Mouse (Mus musculus) urinary bladder, adult 18-20 months (tissue): ENCODE data around the gene 9530077C05Rik.
"Not testable (repeated sequence)": the region's sequence is repeated elsewhere in the genome, so short reads cannot be mapped to it uniquely, and the experiment has no call there.

Experiments
- DNase-seq, 2 experiments: peaks; one replicate each; pipeline ENCODE4 v3.0.0; 2022; ENCODE audit warnings: low spot score in 2 of 2, mixed read lengths in 2 of 2

9530077C05Rik gene

DNA sequence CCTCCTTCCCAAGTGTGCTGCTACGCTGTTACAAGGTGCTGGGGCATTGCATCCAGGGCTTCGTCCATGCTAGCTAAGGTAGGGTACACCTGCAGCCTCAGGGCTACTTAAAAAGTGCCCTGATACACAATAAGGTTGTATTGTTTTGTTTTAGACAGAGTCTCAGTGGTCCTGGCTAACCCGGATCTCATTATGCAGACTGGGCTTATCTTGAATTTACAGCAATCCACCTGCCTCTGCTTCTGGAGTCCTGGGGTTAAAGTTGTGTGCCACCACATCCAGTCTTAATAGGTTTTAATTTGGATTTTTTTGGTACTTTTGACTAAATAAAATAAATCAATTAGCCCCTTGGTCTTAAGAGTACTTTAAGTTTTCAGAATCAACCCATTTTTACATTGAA, 8.6 kb downstream of the 9530077C05Rik start:
- no peak for DNase-seq

DNA sequence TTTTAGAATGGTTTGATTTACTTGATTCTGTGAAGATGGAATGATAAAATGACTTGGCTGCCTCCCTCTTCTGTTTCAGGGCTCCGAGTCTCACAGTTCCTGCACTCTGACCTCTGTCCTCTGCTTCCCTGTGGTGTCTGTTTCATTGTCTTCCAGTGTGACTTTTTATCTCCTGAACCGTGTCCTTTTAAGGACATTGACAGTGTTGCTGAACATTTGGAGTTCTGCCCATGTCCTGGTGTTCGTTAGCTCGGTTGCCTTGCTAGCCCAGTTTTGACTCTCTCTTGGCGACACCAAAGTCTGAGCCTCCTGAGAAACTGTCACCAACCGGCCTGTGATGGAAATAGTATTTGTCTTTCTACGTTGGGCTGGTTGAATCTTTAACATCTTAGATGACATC, 9.2 kb downstream of the 9530077C05Rik start:
- DNase-seq = no peak

DNA sequence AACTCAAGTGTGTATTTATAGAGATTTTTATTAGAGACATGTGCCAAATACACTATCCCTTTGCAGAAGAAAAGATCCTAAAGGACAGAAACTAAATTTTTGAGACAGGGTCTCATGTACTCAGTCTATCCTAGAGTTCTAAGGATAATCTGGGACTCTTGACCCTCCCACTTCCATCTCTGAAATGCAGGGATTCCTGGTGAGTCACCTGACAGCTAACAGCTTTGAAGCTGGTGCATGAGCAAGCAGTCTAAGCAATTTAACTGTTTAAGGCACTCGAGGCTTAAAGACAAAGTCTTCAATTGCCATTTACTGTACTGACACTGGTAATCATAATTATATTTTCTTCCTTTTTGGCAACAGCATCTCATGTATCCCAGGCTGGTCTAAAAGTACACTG, 11.2 kb downstream of the 9530077C05Rik start:
- DNase-seq = no peak

DNA sequence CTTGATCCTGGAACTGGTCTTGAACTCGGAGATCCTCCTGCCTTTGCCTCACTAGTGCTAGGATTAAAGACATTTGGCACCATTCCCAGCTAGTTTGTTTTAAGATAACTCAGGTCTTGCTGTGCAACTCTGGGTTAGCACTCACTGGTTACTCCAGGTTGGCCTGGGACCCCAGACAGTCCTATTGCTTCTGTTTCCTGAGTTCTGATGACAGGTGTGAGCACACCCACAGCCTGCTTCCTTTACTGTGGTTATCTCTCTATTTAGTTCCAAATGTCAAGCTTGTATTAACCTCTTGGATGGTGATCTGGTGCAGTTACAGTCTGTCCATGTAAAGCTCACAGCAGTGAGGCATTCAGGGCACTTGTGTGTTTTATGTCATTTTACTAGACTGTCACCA, 12.2 kb downstream of the 9530077C05Rik start:
- DNase-seq = no peak

DNA sequence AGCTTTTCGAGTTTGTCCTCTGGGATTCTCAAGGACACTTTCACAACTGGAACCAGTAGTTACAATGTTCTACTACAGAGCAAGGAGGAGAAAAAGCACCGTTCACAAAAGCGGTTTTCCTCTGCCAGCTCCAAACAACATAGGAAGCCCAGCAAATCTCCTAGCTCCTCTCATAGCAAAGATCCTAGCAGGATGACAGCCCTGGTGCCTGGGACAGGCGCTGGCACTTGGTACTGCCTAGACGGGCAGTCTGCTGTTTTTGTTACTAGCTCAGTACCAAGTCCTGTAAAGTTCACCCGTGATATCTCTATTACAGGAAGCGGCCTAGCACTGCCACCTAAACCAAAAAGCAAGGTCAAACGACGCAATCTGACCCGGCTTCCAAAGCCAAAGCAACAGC, 12.9 kb downstream of the 9530077C05Rik start:
- no peak for DNase-seq

DNA sequence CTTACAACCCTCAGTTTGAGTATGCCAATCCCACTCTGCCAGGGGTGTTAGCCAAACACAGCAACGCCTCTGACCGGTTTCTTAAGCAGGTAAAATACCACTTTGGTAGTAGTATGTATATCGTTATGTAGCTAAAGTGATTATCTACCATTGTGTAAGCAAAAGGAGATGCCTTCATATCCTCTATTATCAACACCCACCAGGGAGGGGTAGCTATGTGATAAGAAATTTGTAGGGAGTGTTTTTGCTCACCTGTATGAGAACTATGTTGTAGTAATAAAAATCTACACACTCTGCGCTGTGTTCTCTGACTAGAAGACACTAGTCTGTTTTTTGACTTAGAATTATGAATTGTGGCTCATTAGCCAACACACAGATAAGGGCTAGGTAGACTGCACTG, 13.4 kb downstream of the 9530077C05Rik start:
- DNase-seq = no peak

DNA sequence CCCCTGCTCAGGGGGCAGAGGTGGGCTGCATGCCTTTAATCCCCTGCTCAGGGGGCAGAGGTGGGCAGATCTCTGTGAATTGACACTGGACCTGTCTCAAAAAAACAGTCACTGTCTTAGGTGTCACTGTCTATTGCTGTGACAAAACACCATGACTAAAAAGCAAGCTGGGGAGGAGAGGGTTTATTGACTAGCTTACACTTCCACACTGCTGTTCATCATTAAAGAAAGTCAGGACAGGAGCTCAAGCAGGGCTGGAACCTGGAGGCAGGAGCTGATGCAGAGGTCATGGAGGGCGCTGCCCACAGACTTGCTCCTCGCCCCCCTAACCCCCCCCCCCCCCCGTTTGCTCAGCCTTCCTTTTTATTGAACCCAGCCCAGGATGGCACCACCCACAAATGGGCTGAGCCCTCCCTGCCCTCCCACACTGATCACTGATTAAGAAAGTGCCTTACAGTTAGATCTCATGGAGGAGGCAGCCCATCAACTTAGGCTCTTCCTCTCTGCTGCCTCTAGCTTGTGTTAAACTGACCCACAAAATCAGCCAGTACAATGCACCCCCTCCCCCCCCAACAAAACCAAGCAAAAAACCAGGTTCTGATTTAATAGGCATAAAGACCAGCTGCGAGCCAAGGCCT, 16.8 kb downstream of the 9530077C05Rik start:
- DNase-seq = no peak

DNA sequence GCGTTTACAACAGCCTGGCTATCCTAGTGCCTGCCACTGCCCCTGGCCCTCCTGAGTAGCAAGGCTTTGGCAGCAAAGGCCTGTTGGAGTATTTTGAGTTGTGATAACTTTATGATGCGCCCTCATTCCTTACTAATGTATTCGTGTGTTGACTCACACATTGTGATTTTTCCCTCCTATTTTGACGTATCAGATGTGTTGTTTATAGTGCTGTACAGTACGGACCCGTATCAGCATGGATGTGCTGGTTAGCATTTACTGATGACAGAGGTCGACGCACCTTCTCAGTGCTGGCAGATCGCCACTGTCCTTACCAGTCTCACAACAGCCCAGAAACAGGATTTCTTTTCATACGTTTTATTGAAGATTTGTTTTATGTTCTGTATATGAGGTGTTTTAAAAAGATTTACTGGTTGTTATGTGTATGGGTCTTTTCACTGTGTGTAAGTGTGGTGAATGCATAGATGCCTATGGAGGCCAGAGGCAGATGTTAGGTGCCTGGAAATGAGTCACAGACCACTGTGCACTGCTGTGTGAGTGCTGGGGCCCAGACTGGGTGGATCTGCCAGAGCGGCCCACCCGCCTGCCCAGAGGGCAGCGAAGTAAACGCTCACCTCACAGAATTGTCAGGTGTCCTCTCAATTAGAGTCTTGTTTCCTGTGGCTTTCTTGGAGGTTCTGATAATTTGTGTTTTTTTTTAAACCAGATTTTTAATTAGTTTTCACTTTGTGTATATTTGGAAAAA, 17.5 kb downstream of the 9530077C05Rik start:
- no peak for DNase-seq

DNA sequence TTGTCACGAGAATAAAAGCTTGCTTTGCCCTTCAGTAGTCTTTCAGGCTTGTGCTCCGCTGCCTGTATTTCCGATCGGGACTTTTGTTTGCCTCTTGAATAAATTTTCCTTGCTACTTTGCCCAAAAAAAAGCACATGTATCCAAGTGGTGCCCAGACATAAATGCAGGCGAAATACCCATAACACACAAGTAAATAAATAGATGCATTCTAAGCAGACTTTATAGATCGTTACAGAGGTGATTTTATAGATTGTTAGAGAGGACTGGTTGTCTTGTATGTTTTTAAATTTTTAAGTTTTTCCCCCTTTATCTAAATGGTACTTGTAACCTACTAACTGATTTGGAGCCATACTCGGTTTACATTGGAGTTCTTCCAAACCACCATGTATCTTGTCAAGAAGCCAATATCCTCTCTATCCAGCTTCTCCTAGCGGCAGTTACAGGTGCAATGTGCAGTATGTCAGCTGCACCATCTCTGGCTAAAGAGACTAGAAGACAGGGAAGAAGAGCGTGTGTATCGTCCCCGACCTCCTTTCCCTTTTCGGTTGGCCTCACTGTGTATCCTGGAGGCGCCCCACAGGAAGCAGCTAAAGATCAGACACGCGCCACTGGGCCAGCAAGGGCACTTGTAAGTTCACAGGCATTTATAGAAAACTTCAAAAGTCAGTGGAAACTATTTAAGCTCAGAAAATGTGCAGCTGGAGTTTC, 18.4 kb downstream of the 9530077C05Rik start:
- DNase-seq = no peak

DNA sequence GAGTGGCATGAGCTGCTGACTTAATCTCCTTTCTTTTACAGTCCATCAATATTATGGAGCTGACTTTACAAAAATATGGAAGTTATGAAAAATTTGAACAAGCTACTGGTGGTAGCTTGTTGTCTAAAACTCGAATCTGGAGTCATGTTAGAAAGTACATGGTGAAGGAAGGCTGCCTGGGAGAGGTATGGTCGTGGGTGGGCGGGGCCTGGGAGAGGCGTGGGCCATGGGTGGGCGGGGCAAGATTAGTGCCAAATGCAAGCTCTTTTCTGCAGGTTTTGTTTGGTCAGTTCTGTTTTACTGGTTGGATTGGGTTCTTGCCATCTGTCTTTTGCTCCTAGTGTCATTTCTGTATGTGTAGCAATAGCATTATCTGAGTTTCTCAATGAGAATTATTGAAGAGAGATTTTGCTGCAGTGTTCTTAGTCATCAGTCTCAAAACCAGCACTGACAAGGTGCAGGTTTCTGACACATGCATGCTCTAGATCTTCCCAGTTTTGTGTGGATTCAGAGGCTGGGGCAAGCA, 19.1 kb downstream of the 9530077C05Rik start:
- DNase-seq = no peak

DNA sequence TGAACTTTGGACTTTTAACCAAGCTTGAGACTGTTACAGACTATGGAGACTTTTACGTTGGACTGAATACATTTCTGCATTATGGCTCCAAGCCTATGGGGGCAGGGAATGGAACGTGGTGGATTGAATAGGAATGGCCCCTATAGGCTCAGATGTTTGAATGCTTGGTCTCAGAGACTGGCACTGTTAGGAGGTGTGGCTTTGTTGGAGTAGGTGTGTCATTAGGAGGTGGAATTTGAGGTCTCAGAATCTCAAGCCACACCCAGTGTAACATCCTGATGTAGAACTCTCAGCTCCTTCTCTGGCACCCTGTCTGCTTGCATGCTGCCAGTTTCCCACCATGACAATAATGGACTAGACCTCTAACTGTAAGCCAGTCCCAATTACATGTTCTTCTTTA, 21.9 kb downstream of the 9530077C05Rik start:
- no peak for DNase-seq

DNA sequence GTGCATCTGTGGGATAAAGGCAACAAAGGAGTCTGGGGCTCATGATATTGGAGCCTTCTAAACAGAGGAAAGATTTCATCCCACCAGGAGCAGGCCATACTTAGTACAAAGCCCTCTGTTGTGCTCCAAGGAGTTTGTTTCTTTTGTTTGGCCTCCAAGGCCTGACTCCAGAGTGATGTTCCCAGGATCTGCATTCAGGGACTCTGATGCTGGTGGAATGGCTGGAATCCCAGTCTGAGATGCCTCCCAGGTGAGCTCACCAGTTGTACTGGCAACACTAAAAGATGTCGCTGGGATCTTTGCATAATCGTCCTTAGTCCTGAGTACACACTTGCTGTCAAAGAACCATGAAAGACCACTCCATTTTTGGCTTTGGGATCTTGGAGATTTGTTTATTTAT, 22.8 kb downstream of the 9530077C05Rik start:
- no peak for DNase-seq

DNA sequence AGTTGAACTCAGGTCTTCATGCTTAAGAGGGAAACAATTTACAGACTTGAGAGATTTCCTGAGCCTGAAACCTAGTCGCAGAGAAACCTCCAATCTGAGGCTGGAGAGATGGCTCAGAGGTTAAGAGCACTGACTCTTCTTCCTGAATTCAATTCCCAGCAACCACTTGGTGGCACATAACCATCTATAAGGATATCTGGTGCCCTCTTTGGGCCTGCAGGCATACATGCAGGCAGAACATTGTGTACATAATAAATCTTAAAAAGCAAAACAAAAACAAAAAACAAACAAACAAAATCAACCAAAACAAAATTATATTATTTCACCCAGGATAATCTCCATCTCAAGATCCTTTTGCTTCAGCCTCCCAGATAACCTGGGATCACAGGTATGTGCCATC, 27.5 kb downstream of the 9530077C05Rik start:
- DNase-seq = no peak

DNA sequence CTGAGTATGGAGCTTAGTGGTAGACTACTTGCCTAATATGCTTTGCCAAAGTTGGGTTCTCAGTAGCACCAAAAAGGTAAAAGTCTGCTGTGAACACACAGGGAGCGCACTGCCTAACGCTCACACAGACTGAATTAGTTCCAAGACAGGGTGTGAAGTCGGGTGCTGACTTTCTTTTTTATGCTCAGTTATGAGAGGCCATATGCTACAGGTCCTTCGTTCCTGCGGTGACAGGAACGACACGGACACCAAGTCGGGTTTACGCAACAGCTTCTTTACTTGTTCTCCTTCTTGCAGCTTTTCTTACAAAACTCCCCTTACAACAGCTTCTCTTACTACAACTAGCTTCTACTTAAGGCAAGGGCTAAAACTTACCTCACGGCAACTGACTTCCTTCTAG, 31.8 kb downstream of the 9530077C05Rik start:
- no peak for DNase-seq

DNA sequence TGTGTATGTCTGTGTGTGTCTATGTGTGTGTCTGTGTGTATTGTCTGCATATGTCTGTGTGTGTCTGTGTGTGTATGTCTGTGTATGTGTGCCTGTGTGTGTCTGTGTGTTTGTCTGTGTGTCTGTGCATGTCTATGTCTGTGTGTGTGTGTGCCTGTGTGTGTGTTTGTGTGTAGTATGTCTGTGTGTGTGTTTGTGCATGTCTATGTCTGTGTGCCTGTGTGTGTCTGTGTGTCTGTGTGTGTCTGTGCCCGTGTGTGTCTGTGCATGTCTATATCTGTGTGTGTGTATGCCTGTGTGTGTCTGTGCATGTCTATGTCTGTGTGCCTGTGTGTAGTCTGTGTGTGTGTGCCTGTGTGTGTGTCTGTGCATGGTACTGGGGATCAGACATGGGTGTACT, 33.8 kb downstream of the 9530077C05Rik start:
- no peak for DNase-seq

DNA sequence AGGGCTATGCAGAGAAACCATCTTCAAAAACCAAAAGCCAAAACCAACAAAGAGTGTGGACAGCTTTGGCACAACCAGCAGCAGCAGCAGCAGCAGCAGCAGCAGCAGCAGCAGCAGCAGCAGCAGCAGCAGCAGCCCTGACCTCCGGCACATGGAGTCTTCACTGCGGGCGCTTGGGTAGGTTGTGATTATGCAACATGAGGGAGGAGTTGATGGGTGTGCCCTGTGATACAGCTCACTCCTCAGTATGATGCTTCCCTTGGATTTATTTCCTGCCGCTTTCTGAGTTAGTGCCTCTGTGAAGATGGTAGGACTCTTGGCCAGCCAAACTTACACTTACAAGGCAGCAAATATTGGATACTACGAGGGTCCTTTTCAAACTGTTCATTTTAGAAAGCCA, 35.9 kb downstream of the 9530077C05Rik start:
- no peak for DNase-seq

DNA sequence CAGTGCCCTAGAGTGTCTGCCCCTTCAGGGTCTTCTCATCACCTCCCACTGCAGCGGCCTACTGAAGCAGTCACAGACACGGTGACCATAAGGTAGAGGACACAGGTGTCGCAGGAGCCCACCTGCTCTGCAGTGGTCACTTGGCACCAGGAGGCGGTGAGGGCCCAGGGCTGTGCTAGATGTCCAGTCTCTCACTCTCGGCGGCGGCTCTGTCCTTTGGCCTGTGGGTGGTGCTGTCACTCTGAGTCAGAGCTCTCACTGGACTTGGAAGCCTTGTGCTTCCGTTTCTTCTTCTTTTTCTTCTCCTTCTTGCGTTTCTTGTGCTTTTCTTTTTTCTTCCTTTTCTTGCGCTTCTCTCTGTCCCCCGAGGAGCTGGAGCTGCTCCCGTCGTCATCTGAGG, 37.1 kb downstream of the 9530077C05Rik start:
- no peak for DNase-seq

DNA sequence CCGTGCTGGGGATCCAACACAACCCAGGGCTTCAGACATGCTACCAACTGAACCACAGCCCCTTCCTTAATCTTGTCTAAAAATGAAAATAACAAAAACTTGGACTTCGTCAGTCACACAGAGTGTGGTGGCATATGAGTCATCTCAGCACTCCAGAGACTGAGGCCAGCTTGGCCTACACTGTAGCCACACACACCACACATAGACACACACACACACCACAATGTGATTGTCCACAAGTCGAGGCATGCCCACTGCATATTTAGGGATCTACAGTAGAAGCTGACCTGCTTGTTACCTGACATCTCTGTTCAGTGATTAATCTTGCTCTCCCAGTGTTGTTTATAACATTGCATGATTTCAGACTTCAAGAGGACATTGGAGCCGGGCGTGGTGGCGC, 37.9 kb downstream of the 9530077C05Rik start:
- DNase-seq = no peak

DNA sequence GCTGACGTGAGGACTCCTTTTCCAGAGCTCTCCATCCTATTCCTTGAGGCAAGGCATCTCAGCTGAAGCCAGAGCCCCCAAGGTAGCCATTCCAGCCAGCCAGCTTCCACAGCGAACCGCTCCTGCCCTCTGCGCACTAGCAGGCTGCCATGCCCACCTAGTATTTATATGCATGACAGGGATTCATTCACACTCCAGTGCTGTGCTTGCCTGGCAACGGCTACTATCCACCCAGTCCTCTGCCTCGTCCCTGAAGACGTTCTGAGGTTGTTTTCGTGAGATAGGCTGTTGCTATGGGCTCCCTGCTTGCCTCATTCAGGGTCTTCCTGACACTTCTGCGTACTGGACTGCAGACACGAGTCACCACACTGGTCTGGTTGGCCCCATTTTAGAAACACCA, 41.4 kb downstream of the 9530077C05Rik start:
- DNase-seq = no peak

DNA sequence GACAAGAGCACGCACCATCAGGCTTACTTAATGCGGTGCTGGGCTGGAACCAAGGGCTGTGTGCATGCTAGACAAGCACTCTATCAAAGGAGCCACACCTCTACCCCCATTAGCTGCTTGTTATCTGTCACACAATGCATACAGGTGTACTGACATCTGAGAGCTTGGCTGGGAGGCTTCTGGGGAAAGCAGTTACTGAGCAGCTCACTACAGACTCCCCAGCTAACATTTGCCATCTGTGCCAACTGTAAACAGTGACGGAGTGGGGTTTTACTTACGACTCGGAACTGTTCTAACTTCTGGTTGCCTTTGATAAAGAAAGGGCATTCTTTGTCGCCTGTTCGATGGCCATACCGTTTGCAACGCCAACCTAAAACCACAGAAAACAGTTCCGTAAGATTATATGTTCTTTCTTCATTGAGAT, 42.2 kb downstream of the 9530077C05Rik start:
- no peak for DNase-seq

DNA sequence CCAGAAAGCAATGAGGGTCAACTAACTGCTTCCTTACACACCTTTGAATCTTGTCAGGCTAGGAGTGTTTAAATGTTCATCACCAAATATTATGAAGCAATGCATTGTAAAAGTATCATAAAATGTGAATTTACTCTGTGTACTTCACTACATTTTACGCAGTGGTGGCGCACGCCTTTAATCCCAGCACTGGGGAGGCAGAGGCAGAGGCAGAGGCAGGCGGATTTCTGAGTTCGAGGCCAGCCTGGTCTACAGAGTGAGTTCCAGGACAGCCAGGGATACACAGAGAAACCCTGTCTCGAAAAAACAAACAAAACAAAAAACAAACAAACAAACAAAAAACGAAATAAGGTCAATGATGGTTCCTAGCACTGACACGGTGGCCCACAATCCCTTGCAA, 42.7 kb downstream of the 9530077C05Rik start, which contains the start of gene Gm17545:
Gene Gm17545 (plus strand): TSS at position 301 of the 400 bp plus-strand sequence.
- not testable (repeated sequence) for DNase-seq

DNA sequence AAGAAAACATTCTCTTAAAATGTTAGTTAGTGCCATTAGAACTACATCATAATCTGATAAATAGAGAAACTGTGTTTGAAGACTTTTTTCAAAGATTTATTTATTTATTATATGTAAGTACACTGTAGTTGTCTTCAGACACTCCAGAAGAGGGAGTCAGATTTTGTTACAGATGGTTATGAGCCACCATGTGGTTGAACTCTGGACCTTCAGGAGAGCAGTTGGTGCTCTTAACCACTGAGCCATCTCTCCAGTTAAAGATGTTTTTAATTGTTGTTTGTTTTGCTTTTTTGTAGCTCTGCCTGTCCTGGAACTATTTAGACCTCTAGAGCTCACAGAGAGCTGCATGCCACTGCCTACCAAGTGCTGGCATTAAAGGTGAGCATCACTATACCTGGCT, 43.7 kb downstream of the 9530077C05Rik start:
- DNase-seq = no peak
